Mouse (Mus musculus) central nervous system, embryonic 14 days (tissue): ENCODE measurements around the gene Olfr984. TPM values are rescaled to one million over a fixed set of nuclear protein-coding genes. Genes with fewer than 3 reads are reported as not detected.

Source experiments
- polyA plus RNA-seq: library from polyadenylated mRNA; depleted of rRNA; stranded (reverse); fragments of >200 nt; gene quantifications from 2 replicates; pipeline ENCODE4 v1.2.3, GENCODE M21; 2012; rRNA removed

Gene Olfr984
- not detected in 2 replicates for polyA plus RNA-seq

GRCm38 (mm10) chr9:40114106-40114505 lies at the start of gene Olfr984:
Gene Olfr984, minus strand, starts transcription at chr9:40114206.

GRCm38 (mm10) chr9:40130084-40130483 lies 16.1 kb upstream of the Olfr984 start, which contains the start of gene Olfr985:
Gene Olfr985, minus strand, starts transcription at chr9:40130184.

GRCm38 (mm10) chr9:40093495-40093894 lies 20.5 kb downstream of the Olfr984 start, which contains the start of gene Olfr983:
Gene Olfr983, minus strand, starts transcription at chr9:40093595.

GRCm38 (mm10) chr9:40073529-40073928 lies 40.5 kb downstream of the Olfr984 start, which contains the start of gene Olfr982:
Gene Olfr982, plus strand, starts transcription at chr9:40073829.

Other genes with a start within 250 kb of the Olfr984 start
- not detected in 2 replicates for gene Olfr972, start 247.8 kb downstream of the Olfr984 start, polyA plus RNA-seq
- gene Olfr229, start 206.9 kb downstream of the Olfr984 start, polyA plus RNA-seq = not detected in 2 replicates
- gene Olfr974, start 176.7 kb downstream of the Olfr984 start, polyA plus RNA-seq = not detected in 2 replicates
- gene Olfr975, start 162.2 kb downstream of the Olfr984 start, polyA plus RNA-seq = 0.03 and 0.05 TPM in 2 replicates
- gene Olfr976, start 153.1 kb downstream of the Olfr984 start, polyA plus RNA-seq = not detected in 2 replicates
- not detected in 2 replicates for gene Olfr978, start 122.1 kb downstream of the Olfr984 start, polyA plus RNA-seq
- gene Olfr979, start 110.7 kb downstream of the Olfr984 start, polyA plus RNA-seq = not detected in 2 replicates
- not detected in 2 replicates for gene Olfr980, start 104.6 kb downstream of the Olfr984 start, polyA plus RNA-seq
- not detected in 2 replicates for gene Olfr981, start 92.7 kb downstream of the Olfr984 start, polyA plus RNA-seq
- gene Olfr982, start 40.4 kb downstream of the Olfr984 start, polyA plus RNA-seq = not detected in 2 replicates
- not detected in 2 replicates for gene Olfr983, start 20.6 kb downstream of the Olfr984 start, polyA plus RNA-seq
- not detected in 2 replicates for gene Olfr985, start 16.0 kb upstream of the Olfr984 start, polyA plus RNA-seq
- gene Tmem225, start 33.9 kb upstream of the Olfr984 start, polyA plus RNA-seq = not detected in 2 replicates
- gene Olfr986, start 66.7 kb upstream of the Olfr984 start, polyA plus RNA-seq = not detected in 2 replicates
- gene Zfp202, start 78.1 kb upstream of the Olfr984 start, polyA plus RNA-seq = 8.2 and 8.7 TPM in 2 replicates
- 88.2 and 90.0 TPM in 2 replicates for gene Scn3b, start 155.0 kb upstream of the Olfr984 start, polyA plus RNA-seq